Mouse (Mus musculus): ENCODE data around the gene Pfkfb4. TPM values are rescaled to one million over a fixed set of nuclear protein-coding genes. Genes with fewer than 3 reads are reported as not detected.

Pfkfb4 gene
- total and polyA plus RNA-seq, 2 experiments, result 1.0 to 1.4 TPM

DNA sequence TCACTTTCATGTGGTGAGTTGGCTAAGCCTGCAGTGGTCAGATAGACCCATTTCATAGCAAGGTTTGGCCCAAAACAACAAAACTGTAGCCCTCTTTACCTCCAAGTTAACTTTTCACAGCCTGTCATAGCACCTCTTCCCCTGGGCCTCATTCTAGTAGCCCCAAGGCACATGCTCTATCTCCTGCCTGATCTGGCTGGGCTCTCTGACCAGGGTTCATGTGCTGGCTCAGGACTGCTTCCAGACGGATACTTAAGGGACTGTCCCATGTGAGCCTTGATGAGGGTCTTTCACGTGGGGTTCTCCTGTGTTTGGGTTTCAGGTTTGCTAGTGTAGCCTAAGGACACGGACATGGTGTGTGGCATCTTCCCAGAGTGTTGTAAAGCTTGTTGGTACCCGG is 48.1 kb downstream of the Pfkfb4 start:
- peak overlapping the region; percentile 42 for H3K4me3 ChIP-seq (ENCODE audit: insufficient read depth, low read depth, low read length)
- 0 out of 2 replicates have a peak overlapping the region, but pooled peaks have one; percentile 5 for H3K27ac ChIP-seq (replicated peaks; ENCODE audit: insufficient read depth, low read depth, low read length)
- H3K36me3 ChIP-seq (ENCODE audit: control insufficient read depth, insufficient read depth, low read length), result no peaks in the 10 kb centered on the region
- H3K4me1 ChIP-seq (ENCODE audit: control insufficient read depth, insufficient read depth, low read length), result no peaks in the 10 kb centered on the region; the same call in 1 of the 2 replicates
- no peak for DNase-seq (ENCODE audit: extremely low read depth, low read depth, low spot score)
- 73% methylated on average over 4 of the region's 4 CpGs for WGBS
- peaks cover 6% of the 10 kb centered on the region; the same call in 1 of the 2 replicates for H3K27me3 ChIP-seq (ENCODE audit: control insufficient read depth, insufficient read depth, low read length)
- H3K79me2 ChIP-seq (ENCODE audit: control insufficient read depth, insufficient read depth, low read length), result no peaks in the 10 kb centered on the region
- H3K9ac ChIP-seq (ENCODE audit: low read depth, low read length), result peak overlapping the region; percentile 17; the same call in 1 of the 2 replicates
- TF ChIP-seq CTCF (IDR thresholded peaks at IDR 0.05; ENCODE audit: low read depth, low read length), result no peak
- no peak for TF ChIP-seq POLR2A (IDR thresholded peaks at IDR 0.05; ENCODE audit: extremely low read depth, insufficient read depth, low read length)

DNA sequence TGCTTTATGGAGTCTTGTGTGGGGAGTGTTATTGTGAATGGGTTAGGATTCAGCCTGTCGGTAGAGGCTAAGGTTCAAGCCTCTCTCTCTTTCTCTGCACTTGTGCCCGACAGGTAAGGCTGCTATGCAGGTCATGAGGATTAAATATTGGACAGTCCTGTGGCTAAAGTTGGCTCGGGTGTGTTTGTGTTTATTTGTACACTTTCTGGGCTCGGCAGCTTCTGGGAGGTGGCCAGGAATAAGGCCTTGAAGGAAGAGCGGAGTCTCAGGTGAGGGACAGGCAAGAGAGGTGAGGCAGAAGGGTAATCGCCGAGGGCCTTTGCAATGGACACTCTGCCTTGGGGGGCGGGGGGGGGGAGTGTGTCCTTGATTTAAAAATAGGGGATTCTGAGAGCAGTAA is 48.6 kb downstream of the Pfkfb4 start:
- H3K4me3 ChIP-seq (ENCODE audit: insufficient read depth, low read depth, low read length), result no peak overlapping the region
- H3K9ac ChIP-seq (ENCODE audit: low read depth, low read length), result 0 out of 2 replicates have a peak overlapping the region, but pooled peaks have one; percentile 17

DNA sequence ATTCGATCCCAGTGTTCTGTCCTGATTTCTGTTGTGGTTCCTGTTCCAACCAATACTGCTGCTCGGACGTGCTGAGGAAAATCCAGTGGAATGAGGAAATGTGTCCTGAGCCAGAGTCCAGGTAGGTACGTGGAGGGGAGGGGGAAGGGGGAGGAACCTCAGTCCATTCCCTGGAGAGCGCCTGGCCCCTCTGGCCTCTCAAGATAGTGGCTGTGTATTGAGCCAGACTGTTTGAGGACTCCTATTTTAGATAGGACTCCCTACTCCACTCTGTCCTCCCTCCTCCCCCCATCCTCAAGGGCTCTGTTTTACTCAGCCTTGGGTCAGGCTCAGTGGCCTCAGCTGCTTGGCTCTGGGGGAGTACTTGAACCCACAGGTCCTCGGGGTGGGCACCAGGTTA is 49.3 kb downstream of the Pfkfb4 start:
- no peaks in the 10 kb centered on the region for H3K36me3 ChIP-seq (ENCODE audit: control insufficient read depth, insufficient read depth, low read length)
- no peaks in the 10 kb centered on the region; the same call in 1 of the 2 replicates for H3K4me1 ChIP-seq (ENCODE audit: control insufficient read depth, insufficient read depth, low read length)
- no peaks in the 10 kb centered on the region for H3K79me2 ChIP-seq (ENCODE audit: control insufficient read depth, insufficient read depth, low read length)
- no peak overlapping the region for H3K27ac ChIP-seq (replicated peaks; ENCODE audit: insufficient read depth, low read depth, low read length)
- DNase-seq (ENCODE audit: extremely low read depth, low read depth, low spot score), result no peak
- peaks cover 6% of the 10 kb centered on the region; the same call in 1 of the 2 replicates for H3K27me3 ChIP-seq (ENCODE audit: control insufficient read depth, insufficient read depth, low read length)
- 62% methylated on average over 6 of the region's 6 CpGs for WGBS
- no peak overlapping the region for H3K9ac ChIP-seq (ENCODE audit: low read depth, low read length)
- no peak overlapping the region for H3K4me3 ChIP-seq (ENCODE audit: insufficient read depth, low read depth, low read length)
- TF ChIP-seq POLR2A (IDR thresholded peaks at IDR 0.05; ENCODE audit: extremely low read depth, insufficient read depth, low read length) (no peak), CTCF (IDR thresholded peaks at IDR 0.05; ENCODE audit: low read depth, low read length) (no peak)

More for the DNA sequence above, 48.6 kb downstream of the Pfkfb4 start:
- no peaks in the 10 kb centered on the region for H3K36me3 ChIP-seq (ENCODE audit: control insufficient read depth, insufficient read depth, low read length)
- WGBS, result 40% methylated on average over 8 of the region's 8 CpGs
- DNase-seq (ENCODE audit: extremely low read depth, low read depth, low spot score), result peak; percentile 36
- no peaks in the 10 kb centered on the region for H3K79me2 ChIP-seq (ENCODE audit: control insufficient read depth, insufficient read depth, low read length)
- no peaks in the 10 kb centered on the region; the same call in 1 of the 2 replicates for H3K4me1 ChIP-seq (ENCODE audit: control insufficient read depth, insufficient read depth, low read length)
- H3K27me3 ChIP-seq (ENCODE audit: control insufficient read depth, insufficient read depth, low read length), result peaks cover 6% of the 10 kb centered on the region; the same call in 1 of the 2 replicates
- H3K27ac ChIP-seq (replicated peaks; ENCODE audit: insufficient read depth, low read depth, low read length), result no peak overlapping the region
- TF ChIP-seq CTCF (IDR thresholded peaks at IDR 0.05; ENCODE audit: low read depth, low read length), result no peak
- no peak for TF ChIP-seq POLR2A (IDR thresholded peaks at IDR 0.05; ENCODE audit: extremely low read depth, insufficient read depth, low read length)

DNA sequence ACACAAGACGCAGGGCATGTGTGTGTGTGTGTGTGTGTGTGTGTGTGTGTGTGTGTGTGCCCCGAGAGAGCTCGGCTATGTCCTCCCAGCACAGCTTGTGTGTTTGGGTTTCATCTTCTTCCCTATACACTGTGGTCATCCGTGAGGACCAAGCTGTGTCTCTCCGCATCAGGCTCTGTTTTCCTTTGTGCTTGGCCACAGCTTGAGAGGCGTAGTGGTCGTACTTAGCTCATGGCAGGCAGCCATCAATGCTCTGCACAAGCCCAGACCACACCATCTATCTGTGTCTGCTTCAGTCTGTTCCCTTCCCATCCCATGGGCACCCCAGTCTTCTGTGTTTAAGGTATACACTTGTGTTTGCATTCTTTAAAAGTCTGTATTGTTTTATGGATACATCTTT is 49.8 kb downstream of the Pfkfb4 start:
- H3K9ac ChIP-seq (ENCODE audit: low read depth, low read length), result no peak overlapping the region
- 64% methylated on average over 7 of the region's 7 CpGs for WGBS

DNA sequence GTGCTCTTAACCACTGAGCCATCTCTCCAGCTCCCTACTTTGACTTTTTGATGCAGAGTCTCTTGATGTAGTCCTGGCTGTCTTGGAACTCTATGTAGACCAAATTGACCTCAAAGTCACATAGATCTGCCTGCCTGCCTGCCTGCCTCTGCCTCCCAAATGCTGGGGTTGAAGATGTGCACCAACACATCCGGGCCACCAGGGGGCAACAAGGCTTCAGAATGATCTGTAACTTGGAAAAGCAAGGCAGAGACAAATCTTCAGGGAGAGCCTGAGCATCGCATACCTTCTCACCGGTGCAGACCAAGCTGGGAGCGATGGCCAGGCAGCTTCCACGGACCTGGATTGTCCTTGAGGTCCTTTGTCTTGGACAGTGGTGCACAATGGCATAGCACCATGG is 54.7 kb downstream of the Pfkfb4 start:
- Histone ChIP-seq H3K9ac (ENCODE audit: low read depth, low read length) (no peak overlapping the region), H3K27me3 (ENCODE audit: control insufficient read depth, insufficient read depth, low read length) (no peaks in the 10 kb centered on the region), H3K36me3 (ENCODE audit: control insufficient read depth, insufficient read depth, low read length) (no peaks in the 10 kb centered on the region), H3K27ac (replicated peaks; ENCODE audit: insufficient read depth, low read depth, low read length) (no peak overlapping the region), H3K79me2 (ENCODE audit: control insufficient read depth, insufficient read depth, low read length) (no peaks in the 10 kb centered on the region), H3K4me3 (ENCODE audit: insufficient read depth, low read depth, low read length) (no peak overlapping the region), H3K4me1 (ENCODE audit: control insufficient read depth, insufficient read depth, low read length) (no peaks in the 10 kb centered on the region)
- no peak for TF ChIP-seq POLR2A (IDR thresholded peaks at IDR 0.05; ENCODE audit: extremely low read depth, insufficient read depth, low read length)
- peak; percentile 84 for TF ChIP-seq CTCF (IDR thresholded peaks at IDR 0.05; ENCODE audit: low read depth, low read length)
- WGBS, result 34% methylated on average over 5 of the region's 5 CpGs
- peak; percentile 40 for DNase-seq (ENCODE audit: extremely low read depth, low read depth, low spot score)

More for the DNA sequence above, 49.8 kb downstream of the Pfkfb4 start:
- Histone ChIP-seq H3K27ac (replicated peaks; ENCODE audit: insufficient read depth, low read depth, low read length) (no peak overlapping the region), H3K36me3 (ENCODE audit: control insufficient read depth, insufficient read depth, low read length) (no peaks in the 10 kb centered on the region), H3K79me2 (ENCODE audit: control insufficient read depth, insufficient read depth, low read length) (no peaks in the 10 kb centered on the region), H3K4me3 (ENCODE audit: insufficient read depth, low read depth, low read length) (no peak overlapping the region), H3K27me3 (ENCODE audit: control insufficient read depth, insufficient read depth, low read length) (peaks cover 6% of the 10 kb centered on the region; the same call in 1 of the 2 replicates), H3K4me1 (ENCODE audit: control insufficient read depth, insufficient read depth, low read length) (no peaks in the 10 kb centered on the region; the same call in 1 of the 2 replicates)
- TF ChIP-seq POLR2A (IDR thresholded peaks at IDR 0.05; ENCODE audit: extremely low read depth, insufficient read depth, low read length) (no peak), CTCF (IDR thresholded peaks at IDR 0.05; ENCODE audit: low read depth, low read length) (no peak)
- DNase-seq (ENCODE audit: extremely low read depth, low read depth, low spot score), result no peak

DNA sequence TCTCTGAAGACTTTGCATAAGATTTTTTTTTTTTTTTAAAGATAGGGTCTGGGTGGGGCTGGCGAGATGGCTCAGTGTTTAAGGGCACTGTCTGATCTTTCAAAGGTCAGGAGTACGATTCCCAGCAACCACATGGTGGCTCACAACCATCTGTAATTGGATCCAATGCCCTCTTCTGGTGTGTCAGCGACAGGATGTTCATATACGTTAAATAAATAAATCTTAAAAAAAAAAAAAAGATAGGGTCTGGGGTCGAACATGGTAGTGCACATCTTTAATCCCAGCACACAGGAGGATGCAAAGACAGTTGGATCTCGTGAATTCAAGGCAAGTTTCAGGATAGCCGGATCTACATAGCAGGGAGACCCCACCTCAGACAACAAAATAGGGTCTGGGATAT is 57.7 kb downstream of the Pfkfb4 start:
- H3K4me1 ChIP-seq (ENCODE audit: control insufficient read depth, insufficient read depth, low read length), result peaks cover under 1% of the 10 kb centered on the region
- TF ChIP-seq POLR2A (IDR thresholded peaks at IDR 0.05; ENCODE audit: extremely low read depth, insufficient read depth, low read length), result no peak
- TF ChIP-seq CTCF (IDR thresholded peaks at IDR 0.05; ENCODE audit: low read depth, low read length), result no peak
- no peaks in the 10 kb centered on the region for H3K27me3 ChIP-seq (ENCODE audit: control insufficient read depth, insufficient read depth, low read length)
- DNase-seq (ENCODE audit: extremely low read depth, low read depth, low spot score), result no peak
- H3K27ac ChIP-seq (replicated peaks; ENCODE audit: insufficient read depth, low read depth, low read length), result no peak overlapping the region
- 80% methylated on average over 7 of the region's 7 CpGs for WGBS
- H3K4me3 ChIP-seq (ENCODE audit: insufficient read depth, low read depth, low read length), result no peak overlapping the region
- H3K36me3 ChIP-seq (ENCODE audit: control insufficient read depth, insufficient read depth, low read length), result no peaks in the 10 kb centered on the region
- H3K79me2 ChIP-seq (ENCODE audit: control insufficient read depth, insufficient read depth, low read length), result no peaks in the 10 kb centered on the region
- no peak overlapping the region for H3K9ac ChIP-seq (ENCODE audit: low read depth, low read length)

All from liver, adult 2 months (tissue).